Mouse (Mus musculus): Measurements from ENCODE around the gene Nacc1. TPM values are rescaled to one million over a fixed set of nuclear protein-coding genes. Genes with fewer than 3 reads are reported as not detected.

The Nacc1 gene
- total and polyA plus RNA-seq, 3 experiments = 30.5 to 45.3 (median 31.0) TPM

DNA sequence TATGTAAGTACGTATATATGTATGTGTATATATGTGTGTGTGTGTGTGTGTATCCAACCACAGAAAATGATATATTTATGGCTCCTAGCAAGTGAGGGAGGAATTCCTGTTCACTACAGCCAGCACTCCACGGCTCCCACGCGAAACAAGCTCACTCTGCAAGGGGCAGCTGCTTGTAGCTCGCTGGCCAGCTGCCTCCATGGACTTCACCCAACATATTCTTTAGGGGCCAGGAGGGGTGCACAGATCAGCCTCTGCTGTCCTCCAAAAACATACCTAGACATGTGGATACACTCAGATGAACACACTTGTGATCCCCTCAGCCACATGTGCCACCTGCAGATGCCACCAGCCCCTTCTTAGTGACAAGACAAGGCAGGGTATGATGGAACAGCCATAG lies 44.9 kb upstream of the Nacc1 start:
- Histone ChIP-seq H3K4me3 (no peak overlapping the region), H3K4me1 (ENCODE audit: control insufficient read depth, insufficient read depth, low read length) (peaks cover 51% of the 10 kb centered on the region), H3K79me2 (replicated peaks; ENCODE audit: control insufficient read depth, insufficient read depth, low read length) (no peaks in the 10 kb centered on the region), H3K27me3 (ENCODE audit: control insufficient read depth, insufficient read depth, low read length) (no peaks in the 10 kb centered on the region), H3K27ac (peak overlapping the region; percentile 89), H3K9ac (ENCODE audit: low read depth, low read length) (no peak overlapping the region), H3K36me3 (ENCODE audit: control insufficient read depth, insufficient read depth, low read length) (peaks cover 10% of the 10 kb centered on the region)
- intact Hi-C loops (cut with DNase I) = no loop called here
- no peak for DNase-seq
- WGBS = 34% methylated on average over 5 of the region's 5 CpGs
- TF ChIP-seq EP300 (IDR thresholded peaks at IDR 0.05; ENCODE audit: insufficient read depth, low read depth, low read length) = no peak
- TF ChIP-seq POLR2A (IDR thresholded peaks at IDR 0.05; ENCODE audit: insufficient read depth, low read depth, low read length) = no peak

DNA sequence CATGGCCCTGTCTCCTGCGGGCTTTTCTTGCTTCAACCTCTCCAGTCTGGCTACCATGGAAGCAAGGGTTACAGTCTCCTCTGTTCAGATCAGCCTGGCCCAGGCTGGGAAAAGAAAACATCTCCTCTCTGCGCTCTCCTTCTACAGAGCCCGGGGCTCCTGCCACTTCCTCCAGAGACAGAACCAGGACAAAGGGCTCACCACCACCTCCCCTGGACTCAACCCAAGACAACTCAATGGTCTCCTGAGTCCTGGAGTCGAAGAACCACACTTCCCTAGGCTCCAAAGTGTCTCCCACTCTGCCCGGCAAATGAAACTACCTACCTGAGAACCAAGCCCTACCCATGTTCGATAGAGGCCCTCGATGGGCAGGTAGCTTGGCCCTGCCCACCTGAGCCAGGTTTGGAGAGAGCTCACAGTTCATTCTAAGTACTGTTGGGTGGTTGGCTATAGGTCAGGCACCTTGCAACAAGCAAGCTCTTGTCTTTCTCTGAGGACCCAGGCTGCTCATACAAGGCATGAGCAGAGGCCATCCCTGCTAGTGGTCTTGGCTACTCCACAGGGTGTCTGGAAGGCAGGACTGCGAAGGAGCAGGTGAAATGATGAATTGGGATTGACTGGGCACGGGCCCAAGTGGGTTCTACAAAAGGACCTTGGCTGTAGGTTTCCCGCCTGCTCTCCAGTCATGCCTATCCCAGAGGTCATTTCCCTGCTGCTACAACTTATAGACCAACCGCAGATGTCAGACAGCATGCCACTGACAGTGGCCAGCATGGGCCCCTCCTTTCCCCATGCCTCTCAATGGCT lies 43.9 kb upstream of the Nacc1 start:
- Histone ChIP-seq H3K4me1 (ENCODE audit: control insufficient read depth, insufficient read depth, low read length) (peaks cover 51% of the 10 kb centered on the region), H3K9ac (ENCODE audit: low read depth, low read length) (peak overlapping the region; percentile 15), H3K27me3 (ENCODE audit: control insufficient read depth, insufficient read depth, low read length) (no peaks in the 10 kb centered on the region), H3K4me3 (no peak overlapping the region; the same call in 1 of the 2 replicates), H3K27ac (peak overlapping the region; percentile 85), H3K36me3 (ENCODE audit: control insufficient read depth, insufficient read depth, low read length) (peaks cover 10% of the 10 kb centered on the region), H3K79me2 (replicated peaks; ENCODE audit: control insufficient read depth, insufficient read depth, low read length) (no peaks in the 10 kb centered on the region)
- TF ChIP-seq EP300 (IDR thresholded peaks at IDR 0.05; ENCODE audit: insufficient read depth, low read depth, low read length) = no peak
- no peak for TF ChIP-seq CTCF (IDR thresholded peaks at IDR 0.05)
- TF ChIP-seq POLR2A (IDR thresholded peaks at IDR 0.05; ENCODE audit: insufficient read depth, low read depth, low read length) = no peak
- intact Hi-C loops (cut with DNase I) = no loop called here
- WGBS = 48% methylated on average over 11 of the region's 11 CpGs
- DNase-seq = no peak

DNA sequence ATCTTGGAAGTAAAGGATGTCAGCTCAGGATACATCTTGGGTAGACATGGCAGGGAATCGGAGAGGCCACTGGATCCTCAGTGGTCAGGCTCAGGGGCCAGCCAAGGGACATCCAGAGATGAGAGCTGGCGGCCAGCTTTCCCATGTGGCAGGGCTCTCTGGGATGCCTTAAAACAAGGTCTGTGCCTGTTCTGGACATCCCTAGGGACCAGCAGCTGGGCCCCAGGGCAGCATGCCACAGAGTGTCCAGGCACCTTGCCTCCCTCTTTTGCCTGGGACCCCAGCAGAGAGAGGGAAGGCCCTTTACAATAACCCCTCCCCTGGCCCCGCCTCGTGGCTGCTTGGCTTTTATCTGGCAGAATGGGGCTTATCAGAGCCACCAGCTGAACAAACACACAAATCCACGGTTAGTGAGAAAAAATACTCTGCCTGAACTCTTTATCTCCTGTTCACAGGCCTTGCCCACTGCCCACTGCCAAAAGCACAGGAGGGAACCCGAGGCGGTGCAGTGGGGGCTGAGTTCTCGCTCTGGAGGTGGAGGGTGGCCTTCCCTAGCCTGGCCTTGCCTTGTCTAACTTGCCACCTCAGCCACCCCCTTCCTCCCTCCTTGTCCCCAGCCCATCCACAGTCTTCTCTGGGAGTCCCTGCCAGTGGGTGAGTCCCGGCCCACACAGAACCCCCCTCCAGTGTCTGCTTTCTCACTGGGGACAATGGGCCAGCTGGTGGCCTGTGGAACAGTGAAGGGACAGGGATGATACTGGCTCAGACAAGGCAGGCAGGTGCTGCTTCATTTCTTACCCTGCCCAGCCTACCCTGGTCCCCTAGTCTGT lies 43.1 kb upstream of the Nacc1 start:
- H3K4me3 ChIP-seq = no peak overlapping the region; the same call in 1 of the 2 replicates
- H3K9ac ChIP-seq (ENCODE audit: low read depth, low read length) = peak overlapping the region; percentile 15
- DNase-seq = peak; percentile 78 to 81
- H3K79me2 ChIP-seq (replicated peaks; ENCODE audit: control insufficient read depth, insufficient read depth, low read length) = no peaks in the 10 kb centered on the region
- peak overlapping the region; percentile 85 for H3K27ac ChIP-seq
- peaks cover 11% of the 10 kb centered on the region for H3K36me3 ChIP-seq (ENCODE audit: control insufficient read depth, insufficient read depth, low read length)
- intact Hi-C loops (cut with DNase I) = no loop called here
- H3K4me1 ChIP-seq (ENCODE audit: control insufficient read depth, insufficient read depth, low read length) = peaks cover 54% of the 10 kb centered on the region
- WGBS = 37% methylated on average over 9 of the region's 9 CpGs
- TF ChIP-seq CTCF (IDR thresholded peaks at IDR 0.05) (no peak), EP300 (IDR thresholded peaks at IDR 0.05; ENCODE audit: insufficient read depth, low read depth, low read length) (peak; percentile 19; the same call in 1 of the 2 replicates)
- no peaks in the 10 kb centered on the region for H3K27me3 ChIP-seq (ENCODE audit: control insufficient read depth, insufficient read depth, low read length)

- 45% methylated on average over 16 of the region's 16 CpGs for WGBS
- TF ChIP-seq POLR2A (IDR thresholded peaks at IDR 0.05; ENCODE audit: insufficient read depth, low read depth, low read length) (0 out of 2 replicates have a peak, but pooled peaks have one; percentile 27), EP300 (IDR thresholded peaks at IDR 0.05; ENCODE audit: insufficient read depth, low read depth, low read length) (peak; percentile 74; the same call in 1 of the 2 replicates), CTCF (IDR thresholded peaks at IDR 0.05) (no peak)
- Histone ChIP-seq H3K4me3 (no peak overlapping the region), H3K9ac (ENCODE audit: low read depth, low read length) (no peak overlapping the region), H3K4me1 (ENCODE audit: control insufficient read depth, insufficient read depth, low read length) (peaks cover 59% of the 10 kb centered on the region), H3K79me2 (replicated peaks; ENCODE audit: control insufficient read depth, insufficient read depth, low read length) (no peaks in the 10 kb centered on the region), H3K27ac (peak overlapping the region; percentile 85), H3K27me3 (ENCODE audit: control insufficient read depth, insufficient read depth, low read length) (no peaks in the 10 kb centered on the region), H3K36me3 (ENCODE audit: control insufficient read depth, insufficient read depth, low read length) (peaks cover 18% of the 10 kb centered on the region)
- DNase-seq = peak; percentile 73 to 76
- intact Hi-C loops (cut with DNase I) = no loop called here
Observed at GRCm38 (mm10) chr8:84729921-84730362, 42.3 kb upstream of the Nacc1 start.

GRCm38 (mm10) chr8:84728474-84728873 lies 40.8 kb upstream of the Nacc1 start:
- Histone ChIP-seq H3K4me3 (no peak overlapping the region), H3K27ac (peak overlapping the region; percentile 85), H3K4me1 (ENCODE audit: control insufficient read depth, insufficient read depth, low read length) (peaks cover 59% of the 10 kb centered on the region), H3K9ac (ENCODE audit: low read depth, low read length) (no peak overlapping the region), H3K27me3 (ENCODE audit: control insufficient read depth, insufficient read depth, low read length) (no peaks in the 10 kb centered on the region), H3K79me2 (replicated peaks; ENCODE audit: control insufficient read depth, insufficient read depth, low read length) (no peaks in the 10 kb centered on the region), H3K36me3 (ENCODE audit: control insufficient read depth, insufficient read depth, low read length) (peaks cover 20% of the 10 kb centered on the region)
- WGBS = 81% methylated on average over 3 of the region's 3 CpGs
- intact Hi-C loops (cut with DNase I) = no loop called here
- DNase-seq = no peak
- no peak for TF ChIP-seq CTCF (IDR thresholded peaks at IDR 0.05)
- TF ChIP-seq POLR2A (IDR thresholded peaks at IDR 0.05; ENCODE audit: insufficient read depth, low read depth, low read length) = no peak
- TF ChIP-seq EP300 (IDR thresholded peaks at IDR 0.05; ENCODE audit: insufficient read depth, low read depth, low read length) = no peak
